Mouse (Mus musculus) E14TG2a.4 (cell line): Measurements from ENCODE around the gene Tmem107.

Source experiments
- CTCF ChIP-seq: conservative IDR thresholded peaks from 2 replicates; pipeline ENCODE4 v1.5.1; 2014; ENCODE audit warnings: low read length
- NANOG ChIP-seq: IDR thresholded peaks from 2 replicates; pipeline ENCODE4 v1.6.1; 2014; ENCODE audit warnings: borderline replicate concordance, low read length, mixed read lengths
- POU5F1 ChIP-seq: IDR thresholded peaks from 2 replicates; pipeline ENCODE4 v1.6.1; 2014; ENCODE audit warnings: low read length, borderline replicate concordance

DNA sequence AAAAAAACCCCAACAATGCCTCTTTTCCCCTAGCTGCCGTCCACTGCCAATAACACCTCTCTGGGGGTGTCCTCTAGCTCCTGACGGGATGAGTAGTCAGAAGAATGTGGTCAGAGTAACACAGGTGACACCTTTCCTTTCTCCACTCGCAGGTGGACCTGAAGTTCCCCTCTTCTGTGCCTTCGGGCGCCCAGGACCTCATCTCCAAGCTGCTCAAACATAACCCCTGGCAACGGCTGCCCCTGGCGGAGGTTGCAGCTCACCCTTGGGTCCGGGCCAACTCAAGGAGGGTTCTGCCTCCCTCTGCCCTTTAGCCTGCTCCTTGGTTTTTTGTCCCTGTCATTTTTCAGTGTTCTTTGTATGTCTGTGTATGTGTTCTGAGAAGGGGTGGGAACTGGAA, 19.9 kb upstream of the Tmem107 start:
- TF ChIP-seq CTCF (no peak), POU5F1 (no peak), NANOG (no peak)
